Mouse (Mus musculus): Measurements from ENCODE around the gene Ninj1. TPM values are rescaled to one million over a fixed set of nuclear protein-coding genes. Genes with fewer than 3 reads are reported as not detected.

The Ninj1 gene
- polyA plus RNA-seq, 1 experiment: 28.6 TPM

DNA sequence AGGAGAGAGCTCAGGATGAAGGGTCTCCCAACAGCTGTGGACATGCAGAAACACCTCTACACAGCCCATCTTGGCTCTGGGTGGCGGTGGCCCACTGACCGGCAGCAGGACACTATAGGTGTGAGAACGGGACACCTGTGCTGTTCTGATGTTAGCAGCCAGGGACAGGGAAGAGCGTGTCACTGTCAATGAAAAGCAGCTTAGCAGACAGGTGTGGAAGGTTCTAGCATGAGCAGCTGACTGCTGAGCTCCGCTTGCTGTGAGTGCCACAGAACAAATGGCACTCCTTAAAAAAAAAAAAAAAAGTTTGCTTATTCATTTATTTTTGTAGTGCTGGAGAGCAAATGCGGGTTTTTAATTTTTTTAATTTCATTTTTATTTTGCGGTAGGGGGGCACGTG is 50.3 kb downstream of the Ninj1 start:
- H3K4me1 ChIP-seq (ENCODE audit: control insufficient read depth, insufficient read depth, low read length): no peaks in the 10 kb centered on the region
- TF ChIP-seq CTCF (IDR thresholded peaks at IDR 0.05; ENCODE audit: borderline replicate concordance, insufficient read depth, low read length) (no peak), POLR2A (IDR thresholded peaks at IDR 0.05; ENCODE audit: low read depth, low read length) (no peak)
- no peak overlapping the region for H3K4me3 ChIP-seq (ENCODE audit: insufficient read depth, low read length)
- H3K27ac ChIP-seq (ENCODE audit: insufficient read depth, low read length): no peak overlapping the region

DNA sequence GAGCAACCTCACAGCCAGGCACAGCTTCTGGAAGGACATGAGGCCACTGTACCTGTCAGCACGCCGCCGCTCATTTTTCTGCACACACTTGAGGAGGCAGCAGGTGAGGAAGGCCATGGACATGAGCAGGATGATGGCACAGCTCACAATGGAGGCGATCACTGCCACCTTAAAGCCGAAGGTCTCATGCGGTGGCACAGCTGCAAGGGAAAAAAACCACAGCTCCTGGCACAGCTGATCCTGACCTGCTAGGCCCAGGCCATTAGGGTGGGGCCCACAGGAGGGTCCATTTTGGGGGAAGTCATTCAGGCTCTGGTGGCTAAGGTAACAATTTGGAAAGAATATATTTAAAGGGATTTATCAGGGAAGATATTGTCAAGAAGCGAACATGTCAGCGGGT is 51.5 kb downstream of the Ninj1 start:
- TF ChIP-seq CTCF (IDR thresholded peaks at IDR 0.05; ENCODE audit: borderline replicate concordance, insufficient read depth, low read length) (no peak), POLR2A (IDR thresholded peaks at IDR 0.05; ENCODE audit: low read depth, low read length) (no peak)
- Histone ChIP-seq H3K27ac (ENCODE audit: insufficient read depth, low read length) (no peak overlapping the region), H3K4me1 (ENCODE audit: control insufficient read depth, insufficient read depth, low read length) (no peaks in the 10 kb centered on the region), H3K4me3 (ENCODE audit: insufficient read depth, low read length) (no peak overlapping the region)

DNA sequence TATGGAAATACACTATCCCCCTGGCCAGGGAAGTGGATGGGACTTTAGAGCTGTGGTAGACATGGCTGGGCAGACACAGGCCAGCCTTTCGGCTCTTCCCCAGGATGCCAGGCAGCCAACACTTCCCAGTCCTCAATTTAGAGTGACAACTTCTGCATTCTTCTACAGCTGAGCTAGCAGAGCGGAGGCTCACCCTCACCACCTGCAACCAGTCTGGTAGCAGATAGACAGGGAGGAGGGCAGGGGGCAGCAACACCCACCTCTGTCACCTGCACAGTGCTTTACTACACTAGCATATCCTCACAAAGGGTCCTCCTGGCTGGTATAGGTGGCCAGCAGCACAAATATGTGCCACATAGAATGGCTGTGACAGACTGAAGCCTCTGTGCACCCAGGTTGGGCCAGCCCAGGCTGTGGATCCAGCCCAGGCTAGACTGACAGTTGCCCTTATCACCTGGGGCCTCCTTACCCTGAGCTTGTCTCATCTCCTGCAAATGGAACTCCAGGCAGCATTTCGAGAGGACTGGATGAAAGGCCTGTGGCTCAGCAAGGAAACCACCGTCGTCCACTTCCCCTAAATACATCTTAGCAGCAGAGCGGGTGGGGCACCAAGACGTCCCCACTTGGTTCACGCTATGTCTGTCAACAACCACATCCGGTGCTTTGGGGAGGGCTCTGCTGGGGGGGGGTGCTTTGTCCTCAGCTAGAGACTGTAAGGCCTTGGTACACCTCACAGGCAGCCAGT is 55.2 kb downstream of the Ninj1 start:
- TF ChIP-seq POLR2A (IDR thresholded peaks at IDR 0.05; ENCODE audit: low read depth, low read length): no peak
- no peak for TF ChIP-seq CTCF (IDR thresholded peaks at IDR 0.05; ENCODE audit: borderline replicate concordance, insufficient read depth, low read length)
- H3K4me3 ChIP-seq (ENCODE audit: insufficient read depth, low read length): no peak overlapping the region
- H3K27ac ChIP-seq (ENCODE audit: insufficient read depth, low read length): no peak overlapping the region
- no peaks in the 10 kb centered on the region for H3K4me1 ChIP-seq (ENCODE audit: control insufficient read depth, insufficient read depth, low read length)

DNA sequence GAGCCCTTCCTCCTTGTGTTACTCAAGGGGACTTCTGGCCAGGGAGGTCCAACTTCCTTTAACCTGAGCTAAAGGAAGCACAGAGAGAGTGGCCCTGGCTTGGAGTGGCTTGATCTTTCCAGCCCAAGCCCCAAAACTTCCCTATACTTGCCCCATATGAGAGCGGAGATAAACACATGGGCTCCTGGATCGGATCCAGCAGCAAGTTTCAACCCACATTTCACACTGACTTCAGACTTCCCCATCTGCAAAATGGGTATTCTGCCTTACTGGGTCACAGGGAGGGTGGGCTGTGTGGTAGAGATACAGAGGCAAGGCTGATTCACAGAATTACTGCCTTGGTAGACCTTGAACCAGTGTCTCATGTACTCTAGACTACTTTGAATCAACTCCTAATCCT is 56.2 kb downstream of the Ninj1 start:
- H3K4me3 ChIP-seq (ENCODE audit: insufficient read depth, low read length): no peak overlapping the region
- no peak overlapping the region for H3K27ac ChIP-seq (ENCODE audit: insufficient read depth, low read length)
- no peaks in the 10 kb centered on the region for H3K4me1 ChIP-seq (ENCODE audit: control insufficient read depth, insufficient read depth, low read length)
- TF ChIP-seq CTCF (IDR thresholded peaks at IDR 0.05; ENCODE audit: borderline replicate concordance, insufficient read depth, low read length) (no peak), POLR2A (IDR thresholded peaks at IDR 0.05; ENCODE audit: low read depth, low read length) (no peak)

DNA sequence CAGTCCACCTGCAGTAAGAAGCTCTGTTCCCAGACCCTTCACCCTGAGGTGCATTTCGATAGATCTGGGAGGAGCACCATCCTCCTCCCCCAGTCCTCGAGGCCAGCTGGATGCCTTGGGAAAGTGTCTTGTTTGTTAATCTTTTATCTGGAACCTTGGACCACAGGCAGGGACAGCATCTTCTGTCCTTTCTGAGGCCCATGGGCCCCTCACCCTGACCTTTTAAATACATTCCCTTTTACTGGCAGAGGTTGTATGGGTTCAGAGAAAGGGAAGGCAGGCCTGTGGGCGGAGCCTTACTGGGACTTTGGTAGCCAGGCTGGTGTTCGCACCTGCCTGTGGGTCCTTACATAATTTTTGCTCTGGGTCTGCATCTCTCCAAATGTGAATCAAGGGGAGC is 58.0 kb downstream of the Ninj1 start:
- no peak for TF ChIP-seq POLR2A (IDR thresholded peaks at IDR 0.05; ENCODE audit: low read depth, low read length)
- TF ChIP-seq CTCF (IDR thresholded peaks at IDR 0.05; ENCODE audit: borderline replicate concordance, insufficient read depth, low read length): no peak

More for the DNA sequence above, 58.0 kb downstream of the Ninj1 start:
- Histone ChIP-seq H3K4me1 (ENCODE audit: control insufficient read depth, insufficient read depth, low read length) (no peaks in the 10 kb centered on the region), H3K27ac (ENCODE audit: insufficient read depth, low read length) (no peak overlapping the region), H3K4me3 (ENCODE audit: insufficient read depth, low read length) (no peak overlapping the region)

Other genes with a start within 250 kb of the Ninj1 start
- 168 and 174 TPM in 2 replicates for gene Fam120a, start 219.5 kb upstream of the Ninj1 start, polyA plus RNA-seq (2011; ENCODE audit: insufficient read length, low read depth, missing spikeins)
- gene Wnk2, start 39.5 kb upstream of the Ninj1 start, polyA plus RNA-seq (2011; ENCODE audit: insufficient read length, low read depth, missing spikeins): not detected in 2 replicates
- 28.1 and 30.4 TPM in 2 replicates for gene Card19, start 28.6 kb downstream of the Ninj1 start, polyA plus RNA-seq (2011; ENCODE audit: insufficient read length, low read depth, missing spikeins)
- gene Susd3, start 61.2 kb downstream of the Ninj1 start, polyA plus RNA-seq (2011; ENCODE audit: insufficient read length, low read depth, missing spikeins): 0.37 TPM in 1 of 2 replicates, not detected in the other
- gene Fgd3, start 132.8 kb downstream of the Ninj1 start, polyA plus RNA-seq (2011; ENCODE audit: insufficient read length, low read depth, missing spikeins): 8.5 and 24.7 TPM in 2 replicates
- gene Bicd2, start 154.1 kb downstream of the Ninj1 start, polyA plus RNA-seq (2011; ENCODE audit: insufficient read length, low read depth, missing spikeins): 43.1 and 54.4 TPM in 2 replicates
- 10.4 and 10.8 TPM in 2 replicates for gene Ippk, start 233.8 kb downstream of the Ninj1 start, polyA plus RNA-seq (2011; ENCODE audit: insufficient read length, low read depth, missing spikeins)